Mouse (Mus musculus): ENCODE results near the gene Polr1e. TPM values are rescaled to one million over a fixed set of nuclear protein-coding genes. Genes with fewer than 3 reads are reported as not detected.
"Not testable (repeated sequence)": the region's sequence is repeated elsewhere in the genome, so short reads cannot be mapped to it uniquely, and the experiment has no call there.

Polr1e gene
- total RNA-seq, 2 experiments from 2014 or later, result 14.0 to 15.7 TPM

- DNase-seq (ENCODE audit: low spot score in 2 of 2), result no peak
Observed at GRCm38 (mm10) chr4:45047286-45047887, 29.0 kb downstream of the Polr1e start.

GRCm38 (mm10) chr4:45047956-45048355, 29.6 kb downstream of the Polr1e start:
- DNase-seq (ENCODE audit: low spot score in 2 of 2), result no peak

- DNase-seq (ENCODE audit: low spot score in 2 of 2), result no peak
Observed at GRCm38 (mm10) chr4:45054862-45055261, 36.5 kb downstream of the Polr1e start.

GRCm38 (mm10) chr4:45055451-45055850, 37.1 kb downstream of the Polr1e start:
- no peak for DNase-seq (ENCODE audit: low spot score in 2 of 2)

- DNase-seq (ENCODE audit: low spot score in 2 of 2), result not testable (repeated sequence)
Observed at GRCm38 (mm10) chr4:45063836-45064235, 45.5 kb downstream of the Polr1e start.

- DNase-seq (ENCODE audit: low spot score in 2 of 2), result no peak
Observed at GRCm38 (mm10) chr4:45064577-45064976, 46.2 kb downstream of the Polr1e start.

GRCm38 (mm10) chr4:45066036-45066730, 47.8 kb downstream of the Polr1e start:
- DNase-seq (ENCODE audit: low spot score in 2 of 2), result no peak

GRCm38 (mm10) chr4:45067742-45068141, 49.4 kb downstream of the Polr1e start:
- DNase-seq (ENCODE audit: low spot score in 2 of 2), result no peak

GRCm38 (mm10) chr4:45072261-45072973, 54.0 kb downstream of the Polr1e start:
- no peak for DNase-seq (ENCODE audit: low spot score in 2 of 2)

- DNase-seq (ENCODE audit: low spot score in 2 of 2), result no peak
Observed at GRCm38 (mm10) chr4:45073544-45073943, 55.2 kb downstream of the Polr1e start.

GRCm38 (mm10) chr4:45081041-45081440, 62.7 kb downstream of the Polr1e start:
- DNase-seq (ENCODE audit: low spot score in 2 of 2), result not testable (repeated sequence)

- no peak for DNase-seq (ENCODE audit: low spot score in 2 of 2)
Observed at GRCm38 (mm10) chr4:45082951-45083350, 64.6 kb downstream of the Polr1e start.

- DNase-seq (ENCODE audit: low spot score in 2 of 2), result no peak
Observed at GRCm38 (mm10) chr4:45083487-45083886, 65.1 kb downstream of the Polr1e start.

GRCm38 (mm10) chr4:45084021-45084894, 65.9 kb downstream of the Polr1e start, which contains the start of gene Fbxo10:
Gene Fbxo10 (minus strand): TSS chr4:45084604.
- DNase-seq (ENCODE audit: low spot score in 2 of 2), result peak; percentile 92 to 94

- no peak for DNase-seq (ENCODE audit: low spot score in 2 of 2)
Observed at GRCm38 (mm10) chr4:45084895-45085290, 66.5 kb downstream of the Polr1e start.

Other genes starting within 250 kb of the Polr1e start
- gene Grhpr, start 37.2 kb upstream of the Polr1e start, total RNA-seq (2021), result 100 to 1,000 TPM; 147 to 159 TPM
- 1 to 10 TPM; 9.7 to 10.0 TPM for gene Zbtb5, start 6.2 kb upstream of the Polr1e start, total RNA-seq (2021)
- gene Fbxo10, start 66.0 kb downstream of the Polr1e start, total RNA-seq (2021), result 1 to 10 TPM; 6.9 to 8.3 TPM
- gene Tomm5, start 89.5 kb downstream of the Polr1e start, total RNA-seq (2021), result 100 to 1,000 TPM in 1 of 2 experiments, 10 to 100 TPM in 1; 86.0 to 103 TPM
- 1 to 10 TPM; 5.7 to 6.6 TPM for gene Frmpd1, start 166.3 kb downstream of the Polr1e start, total RNA-seq (2021)

Measured in adrenal gland, adult 18-20 months (tissue).